Mouse (Mus musculus): ENCODE data around the gene Aco2. TPM values are rescaled to one million over a fixed set of nuclear protein-coding genes. Genes with fewer than 3 reads are reported as not detected.

Aco2 gene
- total RNA-seq, 2 experiments from 2014 or later = 1,165 to 1,199 TPM

DNA sequence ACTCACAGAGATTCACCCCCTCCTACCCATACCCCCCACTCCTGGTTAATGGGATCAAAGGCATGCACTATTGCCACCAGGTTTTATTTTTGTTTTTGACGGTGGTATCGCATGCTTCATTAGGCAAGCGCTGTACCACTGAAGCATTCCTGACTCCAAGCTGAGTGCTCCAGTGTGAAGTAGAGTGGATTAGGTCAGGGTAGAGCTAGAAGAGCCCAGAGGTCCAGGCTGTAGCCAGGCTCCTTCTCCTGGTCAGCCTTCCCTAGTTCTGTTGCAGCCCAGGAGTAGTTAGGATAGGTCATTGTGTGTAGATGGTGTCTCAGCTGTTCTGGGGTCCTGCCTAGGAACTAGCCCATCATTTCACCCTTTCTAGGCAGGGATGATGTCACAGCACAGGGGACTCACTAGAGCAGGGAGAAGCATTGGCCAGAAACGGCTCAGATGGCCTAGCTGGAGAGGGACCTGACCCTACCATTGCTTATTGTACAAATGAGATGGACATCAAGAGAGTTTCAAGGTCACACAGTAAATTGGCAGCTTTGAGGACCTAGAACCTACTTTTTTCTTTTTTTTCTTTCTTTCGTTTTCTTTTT is 27.0 kb upstream of the Aco2 start:
- no peak for DNase-seq (ENCODE audit: low spot score)

DNA sequence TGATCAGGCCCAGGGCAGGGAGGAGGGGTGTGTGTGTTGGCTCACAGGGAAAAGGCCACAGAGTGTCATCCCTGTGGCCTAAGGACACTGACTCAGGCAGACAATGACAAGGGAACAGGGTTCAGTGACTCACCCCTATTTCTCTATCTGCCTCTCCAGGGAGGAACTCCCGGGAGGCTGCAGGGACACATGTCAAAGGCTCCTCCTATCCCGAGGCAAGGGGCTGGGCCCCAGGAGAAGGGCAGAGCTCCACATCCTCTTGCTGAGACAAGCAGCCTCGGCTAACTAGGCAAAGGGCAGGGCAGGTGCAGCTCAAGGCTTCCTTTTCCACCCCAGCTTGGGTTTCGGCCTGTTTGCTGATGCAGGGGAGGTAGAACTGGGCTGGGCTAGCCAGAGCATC is 26.4 kb upstream of the Aco2 start:
- DNase-seq (ENCODE audit: low spot score) = peak; percentile 89

DNA sequence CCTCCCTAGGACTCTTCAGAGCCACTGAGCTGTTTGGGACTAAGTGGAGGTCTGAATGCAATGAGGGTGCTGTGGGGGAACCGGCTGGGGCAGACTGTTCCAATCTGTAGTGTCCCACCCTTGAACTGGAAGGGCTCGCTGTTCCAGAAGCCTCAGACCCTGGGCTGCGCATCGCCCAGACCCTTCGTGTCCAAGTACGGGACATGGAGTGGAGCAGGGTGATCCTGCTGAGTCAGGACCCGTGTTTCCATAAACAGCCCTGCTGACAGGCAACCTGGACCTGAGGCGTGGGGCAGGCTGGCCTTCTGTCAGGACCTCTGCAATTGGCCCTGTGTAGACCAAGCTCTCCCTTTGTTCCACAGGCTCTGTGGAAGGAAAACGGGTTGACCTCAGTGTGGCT is 25.4 kb upstream of the Aco2 start:
- peak; percentile 74 for DNase-seq (ENCODE audit: low spot score)

DNA sequence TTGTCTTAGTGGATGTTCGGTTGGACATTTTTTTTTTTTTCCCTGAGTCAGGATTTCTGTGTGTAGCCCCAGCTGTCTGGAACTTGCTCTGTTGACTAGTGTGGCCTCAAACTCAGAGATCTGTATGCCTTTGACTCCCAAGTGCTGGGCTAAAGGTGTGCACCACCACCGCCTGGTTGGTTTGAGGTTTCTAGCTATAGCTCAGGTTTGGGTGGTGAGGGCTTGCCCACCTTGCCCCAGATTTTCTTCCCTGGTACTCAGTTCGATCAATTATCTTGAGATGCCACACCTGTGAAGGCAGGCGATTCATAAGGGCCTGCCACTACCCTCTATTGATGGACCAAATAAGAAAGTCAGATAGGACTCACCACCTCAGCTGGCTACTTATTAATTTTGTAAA is 24.9 kb upstream of the Aco2 start:
- DNase-seq (ENCODE audit: low spot score) = no peak

DNA sequence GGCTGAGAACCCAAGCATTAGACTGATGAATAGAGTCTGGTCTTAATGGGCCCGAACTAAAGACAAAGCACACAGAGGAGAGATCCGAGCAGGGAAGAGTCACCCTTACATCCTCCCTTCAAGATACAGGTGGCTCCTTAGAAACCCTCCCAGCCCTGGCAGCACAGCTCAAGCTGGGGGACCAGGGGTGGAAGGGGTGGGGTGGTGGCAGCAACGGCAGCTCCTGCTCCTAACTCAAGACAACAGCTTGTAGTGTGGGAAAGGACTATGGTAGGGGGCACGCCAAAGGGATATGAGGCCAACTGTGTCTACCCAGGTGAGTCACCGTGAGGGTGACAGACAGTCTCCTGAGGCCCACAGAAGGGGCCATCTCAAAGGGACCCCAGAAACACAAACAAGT is 24.2 kb upstream of the Aco2 start:
- no peak for DNase-seq (ENCODE audit: low spot score)

DNA sequence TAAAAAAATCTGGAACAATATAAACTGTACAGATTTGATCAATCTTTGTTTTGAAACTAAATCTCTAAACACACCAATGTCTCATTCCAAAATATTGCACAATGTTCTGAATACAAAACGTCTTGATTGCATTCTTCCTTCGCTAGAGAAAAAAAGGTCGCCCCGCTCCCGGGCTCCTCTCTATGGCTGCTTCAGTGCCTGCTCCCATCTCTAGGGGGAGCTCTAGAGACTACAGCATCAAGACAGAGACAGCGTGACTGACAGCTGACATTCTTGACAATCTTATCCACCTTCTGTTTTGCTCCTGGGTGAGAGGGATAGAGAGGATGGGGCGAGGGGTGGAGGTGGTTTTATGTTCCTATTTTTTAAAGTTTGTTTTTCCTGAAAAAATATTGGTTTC is 23.8 kb upstream of the Aco2 start:
- peak; percentile 78 for DNase-seq (ENCODE audit: low spot score)

DNA sequence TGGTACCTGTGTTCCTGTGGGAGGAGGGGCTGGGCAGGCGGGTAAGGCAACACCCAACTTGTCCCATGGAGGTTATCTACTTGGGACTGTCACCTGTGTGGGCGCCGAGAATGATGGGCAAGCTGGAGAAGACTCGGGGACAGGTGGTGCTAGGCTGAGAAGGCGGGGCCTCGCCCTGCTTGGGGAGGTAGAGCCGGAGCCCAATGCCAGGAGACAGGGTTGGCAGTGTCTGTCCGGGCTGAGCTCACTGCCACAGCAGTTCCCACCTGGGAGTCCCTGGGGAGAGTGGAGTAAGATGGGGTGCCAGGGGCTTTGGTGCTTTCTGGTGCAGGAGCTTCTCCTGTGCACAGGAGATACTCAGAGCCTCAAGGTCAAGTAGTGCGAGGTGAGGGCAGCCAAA is 23.0 kb upstream of the Aco2 start:
- DNase-seq (ENCODE audit: low spot score) = peak; percentile 66

DNA sequence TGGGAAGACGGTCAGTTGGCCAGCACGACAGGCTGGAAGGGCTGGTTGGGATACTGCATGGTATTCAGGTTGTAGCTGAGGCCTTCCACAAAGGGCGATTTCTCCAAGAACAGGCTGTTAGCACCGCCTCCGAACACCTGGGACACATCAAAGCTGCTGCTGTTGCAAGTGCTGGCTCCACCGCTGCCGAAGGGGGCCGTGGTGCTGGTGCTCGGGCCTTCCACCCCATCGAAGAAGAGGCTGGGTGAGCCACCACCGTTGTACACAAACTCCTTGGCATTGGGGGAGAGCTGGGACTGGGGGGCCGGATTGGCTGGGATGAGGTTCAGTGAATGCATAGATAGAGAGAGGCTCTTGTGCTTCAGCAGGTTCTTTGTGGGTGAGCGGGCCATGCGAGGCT is 21.4 kb upstream of the Aco2 start:
- no peak for DNase-seq (ENCODE audit: low spot score)

DNA sequence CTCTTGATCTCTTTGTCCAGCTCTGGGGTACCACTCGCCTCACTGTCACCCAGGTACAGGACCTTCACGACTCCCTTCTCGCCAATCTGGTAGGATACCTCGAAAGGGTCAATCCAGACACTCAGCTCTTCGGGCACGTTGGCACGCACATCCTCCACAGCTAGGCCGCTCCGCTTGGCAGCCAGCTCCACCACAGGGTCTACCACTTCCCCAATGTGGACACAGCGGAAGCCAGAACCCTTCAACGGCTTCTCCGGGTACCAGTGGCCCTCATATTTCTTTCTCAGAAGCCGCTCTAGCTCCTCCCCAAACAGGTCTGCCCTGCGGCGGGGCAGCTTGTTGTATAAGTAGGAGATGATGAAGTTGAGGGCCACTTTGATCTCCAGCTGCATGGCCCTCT is 20.7 kb upstream of the Aco2 start:
- no peak for DNase-seq (ENCODE audit: low spot score)

DNA sequence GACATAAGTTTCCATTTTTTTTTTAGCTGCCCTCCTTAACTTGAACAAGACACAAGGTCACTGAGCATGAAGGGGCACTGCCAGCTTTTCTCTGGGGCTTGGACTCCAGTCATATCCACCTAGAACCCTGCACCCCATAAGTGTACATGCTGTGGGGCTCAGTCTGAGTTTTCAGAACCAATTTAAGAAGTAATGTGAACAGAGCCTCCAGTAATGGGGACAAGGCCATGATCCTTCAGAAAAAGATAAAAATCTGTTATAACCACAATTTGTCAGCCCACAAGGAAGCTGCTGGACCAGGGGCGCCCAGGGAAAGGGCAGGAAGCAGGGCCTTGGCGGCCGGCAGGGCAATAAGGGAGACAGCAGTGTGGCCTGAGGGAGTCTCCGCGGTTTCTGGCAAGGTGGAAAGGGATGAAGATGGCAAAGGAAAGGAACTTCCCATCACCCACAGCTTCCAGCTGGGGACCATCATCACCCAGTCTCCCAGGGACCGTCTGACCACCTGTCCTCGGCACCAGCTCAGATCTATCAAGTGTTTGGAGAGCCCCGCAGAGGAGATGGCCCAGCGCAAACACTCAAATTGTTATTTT is 19.6 kb upstream of the Aco2 start:
- DNase-seq (ENCODE audit: low spot score) = no peak

DNA sequence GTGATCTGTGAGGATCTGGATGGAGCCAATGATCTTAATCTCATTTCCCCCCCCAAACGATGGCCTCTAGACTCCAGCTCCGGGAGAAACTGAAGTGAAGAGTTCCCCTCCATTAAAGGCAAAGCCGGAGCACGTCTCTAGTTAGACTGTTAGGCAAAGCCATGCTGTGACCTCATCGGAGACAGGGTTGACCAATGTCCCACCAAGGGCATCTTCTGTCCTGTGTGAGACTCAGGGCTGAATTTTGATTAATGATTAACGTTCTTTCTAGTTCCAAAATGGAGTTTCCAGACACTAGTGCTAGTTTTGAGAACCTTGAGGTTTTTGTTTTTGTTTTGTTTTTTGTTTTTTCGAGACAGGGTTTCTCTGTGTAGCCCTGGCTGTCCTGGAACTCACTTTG is 19.0 kb upstream of the Aco2 start:
- DNase-seq (ENCODE audit: low spot score) = no peak

DNA sequence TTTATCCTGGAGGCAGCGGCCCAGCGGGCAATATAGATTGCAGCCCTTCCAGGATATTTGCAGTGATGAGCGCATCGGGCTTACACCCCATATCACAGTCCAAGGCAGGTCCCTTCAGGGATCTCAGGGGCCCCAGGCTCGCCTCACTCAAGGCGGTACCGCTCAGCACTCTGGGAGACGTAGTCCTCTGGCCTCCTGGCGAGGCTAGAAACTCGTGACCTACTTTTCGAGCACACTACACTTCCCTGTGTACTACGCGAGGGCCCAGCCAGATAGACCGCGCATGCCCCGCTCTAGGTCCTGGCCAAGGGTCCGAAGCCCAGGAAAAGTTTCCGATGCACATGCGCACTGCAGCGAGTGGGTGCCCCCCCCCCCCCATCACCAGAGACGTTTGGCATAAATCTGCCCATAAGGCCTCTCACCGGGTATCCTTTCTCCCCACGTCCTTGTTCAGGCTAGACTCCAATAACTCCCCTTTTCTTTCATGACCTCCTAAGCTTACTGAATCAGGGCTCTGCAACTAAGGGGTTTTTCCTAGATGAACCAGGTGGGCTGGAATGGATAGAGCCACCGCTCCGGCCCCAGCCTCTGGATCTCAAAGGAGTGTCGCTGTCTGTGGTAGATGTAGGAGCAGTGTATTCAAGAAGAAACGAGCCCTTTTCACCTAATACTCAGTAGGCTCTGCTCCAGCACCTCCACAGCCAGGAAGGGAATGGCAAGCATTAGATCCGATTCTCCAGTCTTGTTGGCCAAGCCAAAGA is 15.9 kb upstream of the Aco2 start:
- DNase-seq (ENCODE audit: low spot score) = peak; percentile 92

DNA sequence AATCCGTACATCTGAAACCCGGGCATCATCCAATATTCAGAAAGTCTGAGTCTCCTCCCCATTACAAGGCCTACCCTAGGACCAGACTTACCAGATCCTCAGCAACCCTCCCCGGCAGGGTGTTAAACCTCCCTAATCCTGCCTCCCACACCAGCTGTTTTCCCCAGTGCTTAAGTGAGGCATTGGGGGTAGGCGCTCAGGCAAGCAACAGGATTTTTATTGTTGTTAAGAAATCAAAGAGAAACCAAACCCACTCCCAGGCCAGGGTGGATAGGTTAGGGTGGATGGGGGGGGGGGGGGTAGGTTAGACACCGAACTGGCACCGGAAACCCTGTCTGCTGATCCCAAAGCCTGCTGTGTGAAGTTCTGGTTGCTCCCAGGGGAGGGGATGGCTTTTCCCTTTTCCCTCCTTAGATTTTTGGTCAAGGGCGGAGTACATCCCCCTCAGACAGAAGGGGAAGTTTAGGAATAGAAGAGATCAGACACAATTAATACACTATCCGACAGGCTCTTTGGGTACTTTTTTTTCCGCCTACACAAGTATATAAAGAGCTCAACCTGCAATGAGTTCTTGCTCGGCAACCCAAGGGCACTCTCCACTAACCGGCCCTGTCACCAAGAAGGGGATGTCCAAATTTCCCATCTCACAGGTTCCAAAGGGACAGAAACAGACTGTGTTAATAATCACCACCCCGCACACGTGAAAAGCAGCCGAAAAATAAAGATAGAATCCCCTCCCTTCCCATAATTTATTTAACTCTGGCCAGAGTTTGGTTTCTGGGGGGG is 15.0 kb upstream of the Aco2 start:
- peak; percentile 51 for DNase-seq (ENCODE audit: low spot score)

DNA sequence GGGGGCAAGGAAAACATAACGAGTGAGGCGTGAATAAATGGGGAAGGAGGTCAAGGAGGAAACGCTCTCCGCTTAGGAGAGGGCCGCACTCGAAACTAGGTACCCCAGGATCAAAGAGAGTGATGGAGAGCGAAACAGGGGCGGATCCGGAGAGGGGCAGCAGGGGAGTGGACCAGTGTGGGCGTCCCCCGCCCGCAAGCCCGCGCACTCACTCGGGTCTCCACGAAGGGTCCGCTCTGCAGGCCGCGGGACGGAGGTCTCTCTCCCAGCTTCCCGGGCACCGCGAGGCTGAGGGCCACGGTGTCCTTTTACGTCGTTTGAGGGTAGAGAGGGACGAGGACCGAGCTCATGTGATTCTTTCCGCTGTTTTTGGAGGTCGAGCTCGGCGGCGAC is 14.4 kb upstream of the Aco2 start:
- no peak for DNase-seq (ENCODE audit: low spot score)

DNA sequence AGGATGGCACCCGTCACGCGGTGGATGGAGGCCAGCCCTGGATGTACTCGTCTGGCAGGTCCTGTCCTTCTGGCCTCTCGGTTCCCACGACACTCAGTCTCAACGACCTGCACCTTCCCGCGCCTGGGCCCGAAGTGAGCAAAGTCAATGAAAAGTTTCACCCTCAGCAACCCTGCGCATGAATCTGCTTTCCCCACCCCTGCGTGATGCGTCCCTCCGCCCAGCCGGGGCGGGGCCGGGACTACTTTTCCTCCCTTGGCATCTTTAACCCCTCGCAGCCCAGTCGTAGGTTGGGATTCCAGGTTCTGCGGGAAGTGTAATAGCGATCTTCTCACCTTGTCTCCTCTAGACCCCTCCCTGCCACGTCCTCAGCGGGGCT is 14.0 kb upstream of the Aco2 start:
- DNase-seq (ENCODE audit: low spot score) = peak; percentile 97

DNA sequence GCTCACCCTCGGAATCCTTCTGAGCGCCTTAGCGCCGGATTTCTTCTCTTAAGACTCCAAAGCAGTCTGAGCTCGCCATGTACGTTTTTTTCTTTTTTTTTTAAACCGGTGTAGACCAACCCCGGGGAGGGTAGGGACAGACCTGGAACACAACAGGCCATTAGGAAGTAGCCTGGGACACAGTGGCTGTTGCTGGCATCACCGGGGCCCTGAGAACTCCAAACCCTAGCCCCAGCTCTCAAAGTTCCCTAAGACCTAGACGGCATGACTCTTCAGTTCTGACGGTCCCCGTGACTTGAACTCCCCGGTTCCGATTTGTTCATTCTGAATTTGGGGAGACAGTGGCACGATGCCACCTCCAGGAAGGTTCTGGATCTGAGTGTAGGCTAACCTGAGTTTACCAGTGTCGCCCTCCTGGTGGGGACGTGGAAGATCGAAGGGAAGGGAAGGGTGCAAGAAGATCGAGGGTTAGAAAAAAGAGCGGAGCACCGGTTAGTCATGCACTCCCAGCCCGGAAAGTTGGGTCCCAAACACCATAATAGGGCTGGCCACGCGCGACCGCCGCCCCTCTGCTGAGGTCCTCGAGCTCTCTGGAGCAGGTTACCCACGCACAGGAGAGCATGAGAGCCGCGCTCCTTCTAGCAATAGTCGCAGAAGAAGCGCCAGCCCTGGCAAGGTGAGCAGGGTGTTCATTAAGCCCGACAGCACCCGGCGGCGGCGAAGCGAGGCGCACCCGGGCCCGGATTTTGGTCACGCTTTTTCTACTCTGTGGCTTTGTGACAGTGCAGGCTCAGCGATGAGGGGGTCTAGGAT is 13.4 kb upstream of the Aco2 start, which contains the start of gene Tob2:
Gene Tob2, minus strand, starts transcription at position 280 of the 813 bp plus-strand sequence.
- DNase-seq (ENCODE audit: low spot score) = peak; percentile 73

DNA sequence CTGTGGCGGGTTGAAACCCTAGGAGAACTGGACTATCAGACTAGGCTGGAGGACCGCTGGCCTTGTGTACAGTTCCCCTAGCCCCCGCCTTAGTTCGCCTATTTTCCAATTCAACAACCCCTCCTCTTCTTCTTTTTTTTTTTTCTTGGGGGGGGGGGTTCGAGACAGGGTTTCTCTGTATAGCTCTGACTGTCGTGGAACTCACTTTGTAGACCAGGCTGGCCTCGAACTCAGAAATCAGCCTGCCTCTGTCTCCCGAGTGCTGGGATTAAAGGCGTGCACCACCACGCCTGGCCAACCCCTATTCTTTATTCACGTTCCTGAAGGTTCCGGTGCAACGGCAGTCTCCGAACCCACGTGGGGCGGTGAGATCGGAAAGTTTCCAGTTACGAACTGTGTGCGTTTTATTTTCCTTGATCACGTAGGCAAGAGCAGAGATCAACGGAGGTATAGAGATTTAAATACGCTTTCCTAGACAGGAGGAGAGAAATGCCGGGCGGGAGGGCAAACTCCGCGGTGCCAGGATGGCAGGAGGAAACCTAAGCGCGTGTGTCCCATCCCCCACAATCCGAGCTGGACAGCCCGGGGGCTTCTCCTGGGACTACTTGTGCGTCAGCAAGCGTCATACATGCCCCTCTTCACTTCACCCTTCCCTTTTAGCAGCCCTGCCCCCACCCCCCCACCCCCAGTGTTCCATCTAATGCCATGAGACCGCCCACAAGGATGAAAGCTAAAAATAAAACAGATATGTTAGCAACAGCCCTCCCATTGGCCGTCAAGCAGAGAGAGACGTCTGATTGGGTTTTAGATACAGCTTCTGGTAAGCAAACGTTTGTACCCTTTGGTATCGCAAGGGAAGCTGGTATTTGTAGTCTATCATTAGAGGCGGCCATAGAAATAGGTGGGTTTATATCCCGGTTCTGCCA is 12.5 kb upstream of the Aco2 start:
- peak; percentile 92 for DNase-seq (ENCODE audit: low spot score)

DNA sequence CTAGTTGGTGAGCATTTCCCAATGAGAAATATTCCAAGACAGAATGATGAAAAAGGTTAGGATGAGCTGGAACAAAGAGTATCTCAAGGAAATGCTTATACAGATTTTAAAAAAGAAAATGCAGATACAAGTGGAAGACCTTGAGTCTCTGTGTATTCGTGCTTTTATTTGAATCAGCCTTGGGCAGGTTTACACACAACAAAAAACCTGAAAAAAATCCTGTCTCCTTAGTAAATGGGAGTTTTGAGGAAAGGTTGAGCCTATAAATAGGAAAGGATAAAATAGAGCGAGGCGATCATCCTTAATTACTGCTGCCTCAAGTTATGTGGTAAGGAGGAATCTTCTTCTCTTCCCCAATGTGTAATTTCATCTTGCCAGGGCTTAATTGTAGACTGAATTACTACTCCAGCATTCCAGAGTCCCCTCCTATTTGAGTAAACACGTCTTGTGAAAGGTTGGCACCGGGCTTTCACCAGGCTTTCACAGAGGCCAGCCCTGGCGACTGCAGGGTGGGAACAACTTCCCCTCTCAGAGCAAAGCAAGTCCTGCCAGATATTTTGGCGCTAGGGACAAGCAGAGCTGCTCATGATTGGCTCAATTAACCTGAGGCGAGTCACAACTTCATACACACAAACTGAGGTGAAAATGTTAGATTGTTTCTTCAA is 11.5 kb upstream of the Aco2 start:
- peak; percentile 62 for DNase-seq (ENCODE audit: low spot score)

DNA sequence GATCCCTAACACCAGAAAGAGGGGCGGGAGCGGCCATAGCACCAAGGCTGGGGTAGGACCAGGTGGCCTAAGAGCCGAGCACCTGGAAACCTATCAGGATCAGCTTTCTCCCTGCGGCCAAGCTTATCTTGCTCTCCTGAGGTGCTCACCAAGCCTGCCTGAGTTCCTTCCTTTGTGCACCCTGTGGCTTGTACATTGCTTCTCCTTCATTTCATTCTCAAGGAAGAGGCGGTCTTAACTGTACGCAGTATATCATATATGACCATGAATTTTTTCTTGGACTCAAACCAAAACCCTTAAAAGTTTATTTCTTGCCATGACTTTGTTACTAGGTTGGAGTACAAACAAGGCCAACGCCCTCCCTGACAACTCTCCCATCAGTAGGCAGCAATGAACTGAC is 7.9 kb upstream of the Aco2 start:
- no peak for DNase-seq (ENCODE audit: low spot score)

DNA sequence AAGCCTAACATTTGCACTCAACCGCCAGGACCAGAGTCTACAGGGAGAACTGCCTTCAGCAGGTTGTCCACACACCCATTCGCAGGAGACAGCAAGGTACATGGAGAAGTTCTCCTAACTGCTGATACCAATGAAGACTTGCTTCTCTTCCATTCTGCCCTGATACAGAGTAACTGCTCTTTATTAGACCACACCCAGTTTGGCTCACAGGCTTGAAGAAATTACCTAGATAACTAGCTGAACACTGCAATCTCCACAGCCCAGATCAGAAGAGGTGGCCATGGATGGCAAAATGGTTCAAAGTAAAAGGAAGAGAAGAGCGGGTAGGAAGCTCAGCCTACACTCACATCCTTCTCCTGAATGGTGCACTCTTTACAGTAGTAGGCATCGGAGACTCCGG is 2.1 kb upstream of the Aco2 start:
- no peak for DNase-seq (ENCODE audit: low spot score)
